Mouse (Mus musculus): Measurements from ENCODE around the gene Tceal7. TPM values are rescaled to one million over a fixed set of nuclear protein-coding genes. Genes with fewer than 3 reads are reported as not detected.

The Tceal7 gene
- polyA plus RNA-seq, 1 experiment = not detected

GRCm38 (mm10) chrX:136274542-136274941, 60.0 kb downstream of the Tceal7 start:
- Histone ChIP-seq H3K4me1 (ENCODE audit: control insufficient read depth, insufficient read depth, low read length) (no peaks in the 10 kb centered on the region), H3K4me3 (ENCODE audit: insufficient read depth, low read depth, low read length) (no peak overlapping the region), H3K27ac (ENCODE audit: insufficient read depth, low read depth, low read length) (no peak overlapping the region)
- 31% methylated on average over 3 of the region's 3 CpGs for WGBS
- no peak for TF ChIP-seq POLR2A (IDR thresholded peaks at IDR 0.05; ENCODE audit: insufficient read depth, low read depth, low read length)

- TF ChIP-seq CTCF (IDR thresholded peaks at IDR 0.05; ENCODE audit: insufficient read depth, low read depth, low read length) (no peak), POLR2A (IDR thresholded peaks at IDR 0.05; ENCODE audit: insufficient read depth, low read depth, low read length) (no peak)
These were observed 60.8 kb downstream of the Tceal7 start for GRCm38 (mm10) chrX:136275386-136275785.

More at GRCm38 (mm10) chrX:136275386-136275785, 60.8 kb downstream of the Tceal7 start:
- no peaks in the 10 kb centered on the region for H3K4me1 ChIP-seq (ENCODE audit: control insufficient read depth, insufficient read depth, low read length)
- H3K4me3 ChIP-seq (ENCODE audit: insufficient read depth, low read depth, low read length) = no peak overlapping the region
- H3K27ac ChIP-seq (ENCODE audit: insufficient read depth, low read depth, low read length) = no peak overlapping the region
- 33% methylated on average over 3 of the region's 3 CpGs for WGBS

Other genes starting within 250 kb of the Tceal7 start
- not detected in 2 replicates for gene Arxes2, start 221.0 kb upstream of the Tceal7 start, polyA plus RNA-seq (2012; ENCODE audit: insufficient read depth, insufficient read length, low replicate concordance, missing spikeins)
- not detected in 2 replicates for gene Arxes1, start 181.4 kb upstream of the Tceal7 start, polyA plus RNA-seq (2012; ENCODE audit: insufficient read depth, insufficient read length, low replicate concordance, missing spikeins)
- not detected in 2 replicates for gene Bex2, start 146.5 kb upstream of the Tceal7 start, polyA plus RNA-seq (2012; ENCODE audit: insufficient read depth, insufficient read length, low replicate concordance, missing spikeins)
- gene Nxf3, start 129.5 kb upstream of the Tceal7 start, polyA plus RNA-seq (2012; ENCODE audit: insufficient read depth, insufficient read length, low replicate concordance, missing spikeins) = not detected in 2 replicates
- gene Bex4, start 75.8 kb upstream of the Tceal7 start, polyA plus RNA-seq (2012; ENCODE audit: insufficient read depth, insufficient read length, low replicate concordance, missing spikeins) = not detected in 2 replicates
- not detected in 2 replicates for gene Tceal8, start 42.4 kb upstream of the Tceal7 start, polyA plus RNA-seq (2012; ENCODE audit: insufficient read depth, insufficient read length, low replicate concordance, missing spikeins)
- gene Tceal5, start 10.9 kb upstream of the Tceal7 start, polyA plus RNA-seq (2012; ENCODE audit: insufficient read depth, insufficient read length, low replicate concordance, missing spikeins) = not detected in 2 replicates
- 721 TPM in 1 of 2 replicates, not detected in the other for gene Bex1, start 734 bp downstream of the Tceal7 start, polyA plus RNA-seq (2012; ENCODE audit: insufficient read depth, insufficient read length, low replicate concordance, missing spikeins)
- gene Tceal9, start 30.3 kb downstream of the Tceal7 start, polyA plus RNA-seq (2012; ENCODE audit: insufficient read depth, insufficient read length, low replicate concordance, missing spikeins) = not detected in 2 replicates
- gene Bex3, start 55.5 kb downstream of the Tceal7 start, polyA plus RNA-seq (2012; ENCODE audit: insufficient read depth, insufficient read length, low replicate concordance, missing spikeins) = not detected in 2 replicates

All from olfactory bulb, adult 2 months (tissue).